Mouse (Mus musculus): ENCODE measurements around the gene Kctd13. TPM values are rescaled to one million over a fixed set of nuclear protein-coding genes. Genes with fewer than 3 reads are reported as not detected.

Gene Kctd13
- total and polyA plus RNA-seq, 3 experiments: 19.0 to 40.4 (median 37.5) TPM

- TF ChIP-seq SIN3A (IDR thresholded peaks at IDR 0.05; ENCODE audit: low read length): peak; percentile 94
- TF ChIP-seq POLR2AphosphoS2 (IDR thresholded peaks at IDR 0.05; ENCODE audit: low read depth, low read length): no peak
- peak; percentile 88 for TF ChIP-seq HCFC1 (IDR thresholded peaks at IDR 0.05; ENCODE audit: low read depth, low read length)
- peak; percentile 60; the same call in 1 of the 2 replicates for TF ChIP-seq TBP (conservative IDR thresholded peaks at IDR 0.05; ENCODE audit: low read depth, low read length)
Observed at GRCm38 (mm10) chr7:126975950-126976866, 47.5 kb downstream of the Kctd13 start, which contains the start of gene Cdiptos (continued).

- no peak for DNase-seq (ENCODE audit: extremely low read depth)
- peak overlapping the region; percentile 89 for H3K9ac ChIP-seq (ENCODE audit: insufficient read depth, low read depth)
- no peak overlapping the region for H3K27ac ChIP-seq (ENCODE audit: insufficient read depth, low read depth)
- in situ Hi-C loops (cut with MboI; ENCODE audit: low pct_ligation_motif_present, low pct_unique_long_range_greater_than_20kb, low sequenced_read_pairs): loop anchor here (25.0 kb wide), 1 partner anchor 810 kb away; the partner anchor contains the start of genes Gm49388 and Setd1a
- TF ChIP-seq MAFK (IDR thresholded peaks at IDR 0.05; ENCODE audit: insufficient replicate concordance, low read length): no peak
- no peak for TF ChIP-seq MYC (IDR thresholded peaks at IDR 0.05; ENCODE audit: low read depth, low read length)
- no peak for TF ChIP-seq ETS1 (conservative IDR thresholded peaks at IDR 0.05; ENCODE audit: low read depth, low read length)
- TF ChIP-seq IRF4 (IDR thresholded peaks at IDR 0.05; ENCODE audit: low read depth, low read length): no peak
- TF ChIP-seq ELF1 (IDR thresholded peaks at IDR 0.05; ENCODE audit: low read depth, low read length): no peak
- TF ChIP-seq CHD1 (IDR thresholded peaks at IDR 0.05; ENCODE audit: low read depth, low read length): no peak
- no peak for TF ChIP-seq SIN3A (IDR thresholded peaks at IDR 0.05; ENCODE audit: low read length)
- TF ChIP-seq KAT2A (IDR thresholded peaks at IDR 0.05; ENCODE audit: insufficient replicate concordance, low read length): no peak
- no peak for TF ChIP-seq ZNF384 (IDR thresholded peaks at IDR 0.05; ENCODE audit: low read depth, low read length)
- TF ChIP-seq MXI1 (IDR thresholded peaks at IDR 0.05; ENCODE audit: low read depth, low read length): no peak
- peak overlapping the region; percentile 76 for H3K4me2 ChIP-seq (ENCODE audit: insufficient read depth, low read depth, poor library complexity, severe bottlenecking)
- peaks cover 28 to 58% of the 10 kb centered on the region in 2 experiments for H3K36me3 ChIP-seq (replicated peaks in 1 of 2; ENCODE audit: control insufficient read depth in 1 of 2, insufficient read depth in 1 of 2, low read length in 1 of 2)
- no peaks in the 10 kb centered on the region for H3K9me3 ChIP-seq (replicated peaks; ENCODE audit: low read length)
- peaks cover 10 to 38% of the 10 kb centered on the region in 2 experiments for H3K4me1 ChIP-seq (ENCODE audit: control insufficient read depth in 1 of 2, insufficient read depth in 2 of 2)
- peak overlapping the region; percentile 76 to 98 (median 97) for H3K4me3 ChIP-seq (replicated peaks in 1 of 3; ENCODE audit: low read depth in 2 of 3, low read length in 2 of 3, poor library complexity in 1 of 3)
- peaks cover 17% of the 10 kb centered on the region for H3K79me2 ChIP-seq (replicated peaks; ENCODE audit: control insufficient read depth, extremely low read depth, insufficient read depth, poor library complexity, severe bottlenecking)
- dilution Hi-C loops (cut with MboI; ENCODE audit: extremely low pct_ligation_motif_present, extremely low pct_unique_long_range_greater_than_20kb, low sequenced_read_pairs): no loop called here
- no peaks in the 10 kb centered on the region for H3K27me3 ChIP-seq (replicated peaks)
Observed at GRCm38 (mm10) chr7:126976878-126977459, 48.3 kb downstream of the Kctd13 start.

- TF ChIP-seq MYC (IDR thresholded peaks at IDR 0.05; ENCODE audit: low read depth, low read length) (no peak), MXI1 (IDR thresholded peaks at IDR 0.05; ENCODE audit: low read depth, low read length) (no peak), POLR2A (IDR thresholded peaks at IDR 0.05; ENCODE audit: low read depth, low read length) (no peak), MAFK (IDR thresholded peaks at IDR 0.05; ENCODE audit: insufficient replicate concordance, low read length) (no peak), NELFE (IDR thresholded peaks at IDR 0.05; ENCODE audit: low read depth, low read length) (no peak), GABPA (IDR thresholded peaks at IDR 0.05; ENCODE audit: insufficient replicate concordance, low read depth, low read length) (no peak), SIN3A (IDR thresholded peaks at IDR 0.05; ENCODE audit: low read length) (no peak), TBP (conservative IDR thresholded peaks at IDR 0.05; ENCODE audit: low read depth, low read length) (no peak), MAX (IDR thresholded peaks at IDR 0.05; ENCODE audit: low read length) (no peak), ETS1 (conservative IDR thresholded peaks at IDR 0.05; ENCODE audit: low read depth, low read length) (no peak), CHD1 (IDR thresholded peaks at IDR 0.05; ENCODE audit: low read depth, low read length) (no peak), JUN (IDR thresholded peaks at IDR 0.05; ENCODE audit: insufficient read depth, low read depth, low read length) (no peak), POLR2AphosphoS2 (IDR thresholded peaks at IDR 0.05; ENCODE audit: low read depth, low read length) (no peak), ZNF384 (IDR thresholded peaks at IDR 0.05; ENCODE audit: low read depth, low read length) (no peak), MEF2A (IDR thresholded peaks at IDR 0.05; ENCODE audit: borderline replicate concordance, low read depth, low read length) (no peak)
- no peaks in the 10 kb centered on the region for H3K27me3 ChIP-seq (replicated peaks)
- peaks cover 10 to 38% of the 10 kb centered on the region in 2 experiments for H3K4me1 ChIP-seq (ENCODE audit: control insufficient read depth in 1 of 2, insufficient read depth in 2 of 2)
- no peak overlapping the region for H3K27ac ChIP-seq (ENCODE audit: insufficient read depth, low read depth)
- no peak overlapping the region for H3K4me2 ChIP-seq (ENCODE audit: insufficient read depth, low read depth, poor library complexity, severe bottlenecking)
- H3K9ac ChIP-seq (ENCODE audit: insufficient read depth, low read depth): no peak overlapping the region
- H3K36me3 ChIP-seq (replicated peaks in 1 of 2; ENCODE audit: control insufficient read depth in 1 of 2, insufficient read depth in 1 of 2, low read length in 1 of 2): peaks cover 28 to 65% of the 10 kb centered on the region in 2 experiments
- H3K4me3 ChIP-seq (replicated peaks in 1 of 3; ENCODE audit: low read depth in 2 of 3, low read length in 2 of 3, poor library complexity in 1 of 3): no peak overlapping the region
- H3K79me2 ChIP-seq (replicated peaks; ENCODE audit: control insufficient read depth, extremely low read depth, insufficient read depth, poor library complexity, severe bottlenecking): peaks cover 17% of the 10 kb centered on the region
- dilution Hi-C loops (cut with MboI; ENCODE audit: extremely low pct_ligation_motif_present, extremely low pct_unique_long_range_greater_than_20kb, low sequenced_read_pairs) (no loop called here), in situ Hi-C loops (cut with MboI; ENCODE audit: low pct_ligation_motif_present, low pct_unique_long_range_greater_than_20kb, low sequenced_read_pairs) (loop anchor here (25.0 kb wide), 1 partner anchor 808 kb away; the partner anchor contains the start of genes Gm49388 and Setd1a)
- no peaks in the 10 kb centered on the region for H3K9me3 ChIP-seq (replicated peaks; ENCODE audit: low read length)
- no peak for DNase-seq (ENCODE audit: extremely low read depth)
Observed at GRCm38 (mm10) chr7:126978841-126979240, 50.2 kb downstream of the Kctd13 start.

All from CH12.LX (cell line).